Mouse (Mus musculus) embryonic facial prominence, embryonic 12.5 days (tissue): ENCODE data around the gene Ttl. TPM values are rescaled to one million over a fixed set of nuclear protein-coding genes. Genes with fewer than 3 reads are reported as not detected.

Experiments used
- ATAC-seq: fragments of 200-750 bp; cut with Nextera tagmentation; 2 replicates; pipeline ENCODE4 v1.8.0; 2017; ENCODE audit not compliant: insufficient number of reproducible peaks, insufficient read depth, low FRiP score, low TSS enrichment
- H3K27ac ChIP-seq: fragments of 300-500 bp; sonication (generic); 2 replicates; pipeline ENCODE4 v1.5.1; 2016; ENCODE audit warnings: mild to moderate bottlenecking
- H3K27me3 ChIP-seq: fragments of 300-500 bp; sonication (generic); 2 replicates; pipeline ENCODE4 v1.6.1; 2016; ENCODE audit warnings: mild to moderate bottlenecking, moderate library complexity
- H3K36me3 ChIP-seq: fragments of 300-500 bp; sonication (generic); 2 replicates; pipeline ENCODE4 v1.6.1; 2016; ENCODE audit warnings: mild to moderate bottlenecking
- H3K4me1 ChIP-seq: fragments of 300-500 bp; sonication (generic); 2 replicates; pipeline ENCODE4 v1.6.1; 2016
- H3K4me2 ChIP-seq: fragments of 300-500 bp; sonication (generic); replicated peaks from 2 replicates; pipeline ENCODE4 v1.6.1; 2016; ENCODE audit warnings: mild to moderate bottlenecking, moderate library complexity
- H3K4me3 ChIP-seq: fragments of 300-500 bp; sonication (generic); 2 replicates; pipeline ENCODE4 v1.5.1; 2016; ENCODE audit warnings: mild to moderate bottlenecking
- H3K9ac ChIP-seq: fragments of 300-500 bp; sonication (generic); 2 replicates; pipeline ENCODE4 v1.6.1; 2016; ENCODE audit warnings: mild to moderate bottlenecking, moderate library complexity
- H3K9me3 ChIP-seq: fragments of 300-500 bp; sonication (generic); 2 replicates; pipeline ENCODE4 v1.6.1; 2016; ENCODE audit warnings: mild to moderate bottlenecking, moderate library complexity
- WGBS: fragments of 180-500 bp; shearing (Covaris S2); methylation state at CpG from one replicate; pipeline ENCODE4 v1.1.7; 2016; 5-methylcytosine and 5-hydroxymethylcytosine counted together
- polyA plus RNA-seq: library from polyadenylated mRNA; unstranded; fragments of >200 nt; fragmentation: Nextera tagmentation; extraction: Ambion mirVana; gene quantifications from 2 replicates; pipeline ENCODE4 v1.2.1, GENCODE M21; 2016

The Ttl gene
- 19.3 and 20.9 TPM in 2 replicates for polyA plus RNA-seq

DNA sequence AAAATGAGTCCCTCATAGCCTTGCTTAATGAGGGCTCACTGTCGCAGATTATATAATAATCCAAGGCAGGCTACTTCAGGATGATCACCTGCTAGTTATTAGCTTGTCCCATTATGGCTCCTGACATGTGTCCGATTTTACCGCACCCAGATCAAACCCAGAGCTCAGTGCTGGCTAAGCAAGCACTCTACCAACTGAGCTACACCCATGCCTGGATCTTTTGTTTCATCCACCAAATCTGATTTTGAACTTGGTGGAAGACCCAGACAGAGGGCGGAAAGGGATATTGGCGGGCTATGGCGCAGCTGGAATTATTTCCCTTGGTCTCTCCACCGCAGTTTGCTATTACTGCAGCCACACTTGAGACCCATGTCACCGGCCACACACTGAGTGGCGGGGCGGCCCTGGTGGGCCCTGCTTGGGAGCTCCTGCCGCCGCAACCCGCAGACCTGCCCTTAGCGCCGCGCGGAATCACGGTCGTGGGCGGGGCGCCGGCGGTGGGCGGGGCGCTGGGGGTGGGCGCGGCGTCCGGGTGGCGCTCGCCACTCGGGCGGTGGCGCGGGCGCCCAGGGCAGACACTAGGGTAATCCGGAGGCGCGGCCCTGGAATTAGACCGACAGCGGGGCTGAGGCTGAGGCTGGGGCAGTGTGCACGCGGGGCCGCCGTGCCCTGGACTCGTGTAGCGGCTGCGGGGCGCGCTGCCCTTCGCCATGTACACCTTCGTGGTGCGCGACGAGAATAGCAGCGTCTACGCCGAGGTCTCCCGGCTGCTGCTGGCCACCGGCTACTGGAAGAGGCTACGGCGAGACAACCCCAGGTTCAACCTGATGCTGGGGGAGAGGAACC is at the start of gene Ttl:
Gene Ttl, plus strand, starts transcription at position 506 of the 846 bp plus-strand sequence.
- no peaks in the 10 kb centered on the region for H3K9me3 ChIP-seq
- ATAC-seq: peak; percentile 85
- H3K27ac ChIP-seq: peak within 1 kb of the TSS; percentile 77
- 1% methylated on average over 62 of the region's 62 CpGs for WGBS
- H3K36me3 ChIP-seq: 0 out of 2 replicates have a peak, but pooled peaks cover 3% of the 10 kb centered on the region
- no peaks in the 10 kb centered on the region for H3K27me3 ChIP-seq
- H3K9ac ChIP-seq: peak within 1 kb of the TSS; percentile 73
- peaks cover 12% of the 10 kb centered on the region for H3K4me1 ChIP-seq
- H3K4me2 ChIP-seq: peak within 1 kb of the TSS; percentile 62
- H3K4me3 ChIP-seq: peak within 1 kb of the TSS; percentile 82

DNA sequence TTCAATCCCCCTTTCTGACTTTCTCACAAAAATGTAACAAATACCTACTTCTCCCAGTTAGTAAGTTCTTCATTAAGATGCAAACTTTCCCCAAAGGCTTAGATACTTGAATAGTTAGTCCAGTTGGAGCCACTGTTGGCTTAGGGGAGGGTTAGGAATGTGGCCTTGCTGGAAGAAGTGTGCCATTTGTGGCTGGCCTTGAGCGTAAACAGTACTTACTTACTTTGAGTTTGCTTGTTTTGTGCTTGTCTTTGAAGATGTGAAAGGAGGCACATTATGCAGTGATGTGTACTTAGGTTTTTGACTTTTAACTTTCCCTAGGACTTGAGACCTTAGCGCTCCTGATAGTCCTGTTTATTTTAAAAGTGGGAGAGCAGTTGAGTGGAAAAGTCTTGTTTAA is 45.6 kb upstream of the Ttl start:
- no peak for ATAC-seq
- Histone ChIP-seq H3K27ac (no peak overlapping the region), H3K27me3 (no peaks in the 10 kb centered on the region), H3K4me1 (no peaks in the 10 kb centered on the region), H3K9ac (no peak overlapping the region), H3K36me3 (0 out of 2 replicates have a peak, but pooled peaks cover 5% of the 10 kb centered on the region), H3K9me3 (no peaks in the 10 kb centered on the region), H3K4me2 (no peak overlapping the region), H3K4me3 (no peak overlapping the region)
- WGBS: 70% methylated on average over 2 of the region's 2 CpGs

DNA sequence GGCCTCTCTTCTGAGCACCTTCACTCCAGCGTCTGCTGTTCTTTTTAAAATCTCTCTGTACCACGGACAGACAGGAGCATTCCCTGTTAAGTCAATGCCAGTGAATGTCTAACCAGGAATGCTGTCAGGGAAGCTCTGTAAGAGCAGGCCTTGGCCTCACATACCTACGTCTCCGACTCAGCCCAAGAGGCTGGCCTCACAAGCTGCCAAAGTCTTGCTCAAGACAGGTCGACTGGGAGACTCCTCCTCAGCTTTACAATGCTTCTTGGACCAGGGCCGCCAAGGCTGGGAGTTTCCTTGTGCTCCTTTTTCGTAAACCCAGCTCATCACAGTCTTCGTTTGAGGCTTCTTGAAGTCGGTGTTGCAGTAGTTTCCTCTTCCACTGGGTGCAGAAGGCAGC is 40.9 kb upstream of the Ttl start:
- Histone ChIP-seq H3K9me3 (no peaks in the 10 kb centered on the region), H3K36me3 (no peaks in the 10 kb centered on the region), H3K9ac (no peak overlapping the region), H3K4me2 (no peak overlapping the region), H3K4me3 (no peak overlapping the region), H3K4me1 (no peaks in the 10 kb centered on the region), H3K27me3 (no peaks in the 10 kb centered on the region), H3K27ac (no peak overlapping the region)
- 83% methylated on average over 9 of the region's 9 CpGs for WGBS
- ATAC-seq: no peak

DNA sequence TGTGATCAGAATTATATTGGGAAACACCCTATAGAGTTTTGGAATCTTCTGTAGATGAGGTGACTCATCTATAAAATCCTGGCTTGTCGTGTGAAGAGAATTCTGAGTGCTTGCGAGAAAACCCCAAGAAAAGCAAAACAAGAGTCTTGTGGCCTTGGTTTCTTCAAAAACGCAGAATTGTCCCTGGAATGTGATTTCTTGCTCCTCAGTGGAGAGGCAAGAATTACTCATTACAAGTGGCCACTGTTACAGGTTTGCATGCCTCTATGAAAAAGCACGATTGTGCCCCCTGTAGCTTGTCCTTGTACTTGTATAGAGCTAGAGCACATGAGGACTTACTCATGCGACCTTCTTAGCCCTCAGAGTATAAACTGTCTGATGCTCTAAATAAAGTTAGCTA is 30.4 kb upstream of the Ttl start:
- Histone ChIP-seq H3K4me2 (no peak overlapping the region), H3K9ac (no peak overlapping the region), H3K27ac (no peak overlapping the region), H3K36me3 (no peaks in the 10 kb centered on the region), H3K4me3 (no peak overlapping the region), H3K4me1 (peaks cover 11% of the 10 kb centered on the region), H3K9me3 (no peaks in the 10 kb centered on the region), H3K27me3 (peaks cover 37% of the 10 kb centered on the region)
- 83% methylated on average over 5 of the region's 5 CpGs for WGBS
- no peak for ATAC-seq

DNA sequence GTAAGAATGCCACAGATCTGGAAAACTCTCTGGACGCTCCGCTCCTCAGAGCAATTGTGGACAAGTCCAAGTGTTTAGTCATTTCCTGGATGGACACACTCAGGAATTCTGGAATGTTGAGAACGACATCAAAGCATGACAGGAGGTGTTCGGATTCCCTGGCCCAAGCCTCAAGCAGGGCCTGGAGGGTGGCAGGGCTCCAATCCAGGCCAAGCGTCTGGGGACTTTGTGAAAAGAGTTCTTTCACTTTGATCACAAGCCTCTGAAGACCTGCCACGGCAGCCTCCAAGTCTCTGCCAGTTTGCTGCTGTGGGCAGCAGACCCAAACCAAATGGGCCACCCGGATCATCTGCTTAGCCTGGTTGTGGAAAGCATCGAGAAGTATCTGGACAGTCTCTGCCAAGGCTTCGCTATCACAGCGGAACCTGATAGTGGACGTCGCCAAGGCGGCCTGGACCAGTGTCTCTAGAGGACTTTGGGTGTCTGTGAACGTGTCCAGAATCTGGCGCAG is 27.3 kb upstream of the Ttl start:
- Histone ChIP-seq H3K4me1 (peaks cover 11% of the 10 kb centered on the region), H3K27me3 (peaks cover 42% of the 10 kb centered on the region), H3K4me2 (peak overlapping the region; percentile 92), H3K9me3 (no peaks in the 10 kb centered on the region), H3K9ac (peak overlapping the region; percentile 65; the same call in 1 of the 2 replicates), H3K4me3 (peak overlapping the region; percentile 47), H3K27ac (no peak overlapping the region), H3K36me3 (no peaks in the 10 kb centered on the region)
- WGBS: 26% methylated on average over 15 of the region's 15 CpGs
- no peak for ATAC-seq

DNA sequence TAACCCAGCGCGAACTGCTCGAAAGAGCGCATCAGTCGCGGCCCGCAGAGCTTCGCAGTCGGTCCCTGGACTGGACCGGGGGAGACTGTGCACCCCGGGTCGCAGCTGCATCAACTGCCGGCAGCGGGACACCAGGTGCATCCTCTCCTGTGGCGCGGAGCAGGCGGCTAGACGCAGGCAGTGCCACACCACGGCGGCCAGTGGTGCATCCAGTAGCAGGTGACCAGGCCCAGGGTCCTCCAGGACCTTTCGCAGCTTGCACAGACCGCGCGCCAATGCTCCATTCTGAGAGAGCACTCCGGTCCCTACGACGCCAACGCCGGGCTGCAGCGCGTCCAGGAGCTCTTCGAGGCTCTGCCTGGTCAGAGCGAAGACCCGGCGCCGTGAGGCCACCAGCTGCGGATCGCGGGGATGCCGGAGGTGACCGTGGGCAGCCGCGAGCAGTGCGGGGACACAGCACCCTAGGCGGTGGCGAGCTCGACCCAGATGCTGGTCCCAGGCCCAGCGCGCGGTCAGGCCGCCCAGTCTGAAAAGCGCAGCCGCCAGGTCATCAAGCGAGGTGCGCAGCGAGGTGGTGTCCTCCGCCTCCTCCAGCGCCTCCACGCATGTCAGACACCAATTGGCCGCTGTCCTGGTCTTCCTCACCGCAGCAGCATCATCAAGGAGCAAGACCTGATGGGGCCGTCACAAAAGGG is 26.7 kb upstream of the Ttl start:
- H3K27me3 ChIP-seq: peaks cover 42% of the 10 kb centered on the region
- WGBS: 3% methylated on average over 62 of the region's 62 CpGs

DNA sequence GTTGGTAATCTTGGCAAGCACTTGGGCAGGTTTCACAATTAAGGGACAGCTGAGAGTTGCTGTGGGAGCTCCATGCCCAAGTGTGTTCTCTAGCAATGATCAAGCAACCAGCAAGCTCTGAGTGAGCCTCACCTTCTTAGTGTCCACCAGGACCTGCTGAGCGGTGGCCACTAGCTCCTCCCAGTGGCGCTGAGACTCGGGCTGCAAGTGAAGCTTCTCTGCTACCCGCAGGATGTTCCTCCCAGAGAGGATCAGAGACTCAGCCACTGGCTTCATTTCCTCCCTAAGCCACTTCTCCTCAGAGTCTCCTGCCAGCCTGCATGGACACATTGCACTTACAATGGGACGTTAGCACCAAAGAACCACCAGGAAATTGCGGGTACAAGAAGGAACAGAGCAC is 25.2 kb upstream of the Ttl start:
- 32% methylated on average over 6 of the region's 6 CpGs for WGBS
- no peak overlapping the region for H3K9ac ChIP-seq
- H3K9me3 ChIP-seq: no peaks in the 10 kb centered on the region
- no peak overlapping the region for H3K4me2 ChIP-seq
- no peak for ATAC-seq
- H3K4me1 ChIP-seq: peaks cover 11% of the 10 kb centered on the region
- peaks cover 42% of the 10 kb centered on the region for H3K27me3 ChIP-seq
- no peak overlapping the region for H3K27ac ChIP-seq
- no peaks in the 10 kb centered on the region for H3K36me3 ChIP-seq
- H3K4me3 ChIP-seq: no peak overlapping the region

More for the DNA sequence above, 26.7 kb upstream of the Ttl start:
- peaks cover 11% of the 10 kb centered on the region for H3K4me1 ChIP-seq
- no peaks in the 10 kb centered on the region for H3K36me3 ChIP-seq
- ATAC-seq: 0 out of 2 replicates have a peak, but pooled peaks have one; percentile 35
- H3K27ac ChIP-seq: no peak overlapping the region
- peak overlapping the region; percentile 92 for H3K4me2 ChIP-seq
- no peaks in the 10 kb centered on the region for H3K9me3 ChIP-seq
- H3K9ac ChIP-seq: peak overlapping the region; percentile 65
- peak overlapping the region; percentile 47 for H3K4me3 ChIP-seq

DNA sequence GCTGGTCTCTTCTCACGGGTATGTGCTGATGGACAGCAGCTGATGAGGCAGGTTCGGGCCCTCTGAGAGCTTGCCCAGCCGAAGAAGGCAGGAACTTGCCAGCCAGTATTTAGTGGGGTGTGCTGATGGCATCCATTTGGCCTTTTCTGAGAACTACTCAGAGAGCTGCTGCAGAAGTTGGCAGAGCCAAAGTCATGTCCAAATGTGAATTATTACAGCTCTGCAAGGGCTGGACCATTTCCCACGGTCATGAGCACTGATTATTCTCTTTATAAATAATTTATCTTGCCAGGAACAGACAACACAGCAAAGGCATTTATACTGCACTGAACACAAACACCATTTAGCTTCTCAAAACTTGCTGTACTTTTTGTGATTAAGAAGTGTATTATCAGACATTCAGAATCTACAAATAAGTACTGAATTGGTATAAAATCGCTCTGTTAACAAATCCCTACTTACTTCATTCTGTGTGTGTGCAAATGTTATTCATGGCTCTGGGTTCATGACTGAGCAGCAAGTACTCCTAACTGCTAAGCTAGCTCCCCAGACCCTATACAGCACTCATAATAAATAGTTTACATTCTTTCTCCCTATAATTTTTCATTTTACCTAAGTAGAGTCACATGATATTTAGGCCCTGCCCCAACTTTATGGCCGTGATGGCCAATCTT is 19.4 kb upstream of the Ttl start:
- Histone ChIP-seq H3K9ac (no peak overlapping the region), H3K27ac (no peak overlapping the region), H3K9me3 (no peaks in the 10 kb centered on the region), H3K27me3 (no peaks in the 10 kb centered on the region), H3K4me2 (no peak overlapping the region), H3K36me3 (no peaks in the 10 kb centered on the region), H3K4me1 (no peaks in the 10 kb centered on the region), H3K4me3 (no peak overlapping the region)
- no peak for ATAC-seq
- 76% methylated on average over 6 of the region's 6 CpGs for WGBS

DNA sequence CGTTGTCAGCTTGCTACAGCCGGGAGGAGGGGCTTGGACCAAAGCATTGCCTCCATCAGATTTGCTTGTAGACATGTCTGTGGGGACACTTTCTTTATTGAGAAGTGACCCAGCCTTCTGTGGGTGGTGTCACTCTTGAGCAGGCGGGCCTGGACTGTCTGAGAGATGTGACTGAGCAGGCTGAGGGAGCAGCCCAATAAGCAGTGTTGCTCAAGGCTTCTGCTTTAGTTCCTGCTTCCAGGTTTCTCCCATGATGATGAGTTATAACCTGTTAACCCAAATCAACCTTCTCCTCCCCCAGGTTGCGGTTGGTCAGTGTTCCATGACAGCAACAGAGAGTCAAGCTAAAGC is 18.9 kb upstream of the Ttl start:
- no peak for ATAC-seq
- Histone ChIP-seq H3K27me3 (no peaks in the 10 kb centered on the region), H3K27ac (no peak overlapping the region), H3K4me2 (no peak overlapping the region), H3K36me3 (no peaks in the 10 kb centered on the region), H3K9me3 (no peaks in the 10 kb centered on the region), H3K4me3 (no peak overlapping the region), H3K9ac (no peak overlapping the region), H3K4me1 (no peaks in the 10 kb centered on the region)
- WGBS: 83% methylated on average over 4 of the region's 4 CpGs

DNA sequence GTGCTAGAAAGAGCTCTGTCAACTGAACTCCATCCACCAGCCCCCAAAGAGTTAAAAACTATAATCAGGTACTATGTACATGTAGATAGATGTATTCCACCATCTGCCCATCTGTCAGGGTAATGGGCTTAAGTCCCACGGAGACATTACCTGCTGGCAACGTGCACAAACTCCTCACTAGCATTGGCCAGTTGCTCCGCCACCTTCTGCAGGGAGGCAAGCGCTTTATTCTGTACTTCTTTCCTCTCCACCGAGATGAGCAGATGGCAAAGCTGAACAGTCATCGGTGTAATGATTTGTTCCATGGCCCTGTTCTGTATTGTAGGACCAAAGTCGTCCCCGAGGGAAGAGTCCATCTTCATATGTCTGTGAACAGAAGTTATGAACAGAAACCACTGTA is 17.9 kb upstream of the Ttl start, which contains the start of gene Vinac1:
Gene Vinac1, minus strand, starts transcription at position 362 of the 400 bp plus-strand sequence.
- no peaks in the 10 kb centered on the region for H3K36me3 ChIP-seq
- no peaks in the 10 kb centered on the region for H3K9me3 ChIP-seq
- no peak within 1 kb of the TSS for H3K4me2 ChIP-seq
- H3K4me3 ChIP-seq: no peak within 1 kb of the TSS
- H3K9ac ChIP-seq: no peak within 1 kb of the TSS
- WGBS: 85% methylated on average over 8 of the region's 8 CpGs
- H3K27me3 ChIP-seq: no peaks in the 10 kb centered on the region
- no peak for ATAC-seq
- no peak within 1 kb of the TSS for H3K27ac ChIP-seq
- no peaks in the 10 kb centered on the region for H3K4me1 ChIP-seq

DNA sequence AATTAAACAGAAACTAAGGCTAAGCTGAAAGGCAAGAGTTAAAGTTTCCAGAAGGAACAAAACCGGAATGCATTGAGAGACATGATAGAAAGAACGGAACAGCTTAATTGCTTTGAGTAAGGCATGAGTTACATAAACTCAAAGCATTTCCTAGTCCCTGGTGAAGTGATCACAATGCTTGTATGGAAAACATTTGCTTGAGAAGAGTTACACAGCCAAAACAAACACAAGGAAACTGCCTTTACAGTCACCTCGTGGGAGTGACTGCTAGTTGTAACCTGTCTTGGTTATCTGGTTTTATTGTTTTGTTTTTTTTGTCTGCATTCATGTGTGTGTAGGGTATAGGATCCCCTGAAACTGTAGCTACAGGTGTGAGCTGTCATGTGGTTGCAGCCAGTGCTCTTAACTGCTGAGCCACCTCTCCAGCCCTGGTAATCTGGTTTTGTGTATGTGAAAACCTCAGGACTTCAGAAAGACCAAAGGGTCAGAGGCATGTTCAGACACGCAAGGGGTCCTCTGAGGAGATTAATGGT is 13.2 kb upstream of the Ttl start:
- WGBS: 64% methylated on average over 4 of the region's 4 CpGs
- Histone ChIP-seq H3K36me3 (no peaks in the 10 kb centered on the region), H3K4me3 (no peak overlapping the region), H3K9ac (no peak overlapping the region), H3K9me3 (peaks cover 7% of the 10 kb centered on the region; the same call in 1 of the 2 replicates), H3K27me3 (no peaks in the 10 kb centered on the region), H3K27ac (no peak overlapping the region), H3K4me2 (no peak overlapping the region), H3K4me1 (no peaks in the 10 kb centered on the region)
- no peak for ATAC-seq
